Mouse (Mus musculus) ES-E14 (cell line): Measurements from ENCODE around the gene Elmo1.

Source experiments
- CHD2 ChIP-seq: IDR thresholded peaks from 2 replicates; pipeline ENCODE4 v1.6.1; 2014; ENCODE audit warnings: mild to moderate bottlenecking, low read depth, low read length, inconsistent platforms
- HCFC1 ChIP-seq: IDR thresholded peaks from 2 replicates; pipeline ENCODE4 v1.6.1; 2012; ENCODE audit warnings: low read length, inconsistent platforms, borderline replicate concordance; ENCODE audit not compliant: insufficient read depth
- MAFK ChIP-seq: IDR thresholded peaks from 2 replicates; pipeline ENCODE4 v1.6.1; 2014; ENCODE audit warnings: mild to moderate bottlenecking, low read depth, low read length, inconsistent platforms; ENCODE audit not compliant: insufficient read depth
- ZC3H11A ChIP-seq: IDR thresholded peaks from 2 replicates; pipeline ENCODE4 v1.6.1; 2012; ENCODE audit warnings: low read depth, mild to moderate bottlenecking, inconsistent platforms, low read length, borderline replicate concordance
- ZNF384 ChIP-seq: IDR thresholded peaks from 2 replicates; pipeline ENCODE4 v1.6.1; 2012; ENCODE audit warnings: low read depth, low read length, inconsistent platforms

- TF ChIP-seq ZC3H11A = no peak
- TF ChIP-seq ZNF384 = no peak
- no peak for TF ChIP-seq HCFC1
- no peak for TF ChIP-seq MAFK
- TF ChIP-seq CHD2 = no peak
These were observed 446.7 kb downstream of the Elmo1 start for GRCm38 (mm10) chr13:20537053-20537452.
